Mouse (Mus musculus) cerebellum, postnatal 25 days (tissue): ENCODE data around the gene Rad51d.
"Not testable (repeated sequence)": the region's sequence is repeated elsewhere in the genome, so short reads cannot be mapped to it uniquely, and the experiment has no call there.

ENCODE experiments used
- DNase-seq, 2 experiments: peaks; one replicate each; pipeline ENCODE4 v3.0.0; 2021; ENCODE audit warnings: mixed read lengths in 2 of 2

Rad51d gene

DNA sequence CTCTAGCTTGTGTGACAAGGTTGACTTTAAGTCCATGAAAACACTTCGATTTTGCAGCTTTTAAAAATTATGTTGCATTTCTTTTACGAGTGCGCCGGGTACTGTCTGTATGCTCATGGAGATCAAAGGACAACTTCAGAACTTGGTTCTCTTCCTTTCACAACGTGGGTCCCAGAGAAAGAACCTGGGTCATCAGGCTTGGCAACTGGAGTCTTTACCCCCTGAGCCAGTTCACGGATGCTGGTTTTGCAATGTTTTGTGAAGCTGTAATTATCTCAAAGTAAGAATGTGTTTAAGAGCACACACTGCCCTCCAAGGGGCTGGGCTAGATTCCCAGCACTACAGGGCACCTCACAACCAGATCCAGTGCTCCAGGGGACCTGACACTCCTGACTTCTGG is 36.3 kb downstream of the Rad51d start:
- DNase-seq, result no peak

DNA sequence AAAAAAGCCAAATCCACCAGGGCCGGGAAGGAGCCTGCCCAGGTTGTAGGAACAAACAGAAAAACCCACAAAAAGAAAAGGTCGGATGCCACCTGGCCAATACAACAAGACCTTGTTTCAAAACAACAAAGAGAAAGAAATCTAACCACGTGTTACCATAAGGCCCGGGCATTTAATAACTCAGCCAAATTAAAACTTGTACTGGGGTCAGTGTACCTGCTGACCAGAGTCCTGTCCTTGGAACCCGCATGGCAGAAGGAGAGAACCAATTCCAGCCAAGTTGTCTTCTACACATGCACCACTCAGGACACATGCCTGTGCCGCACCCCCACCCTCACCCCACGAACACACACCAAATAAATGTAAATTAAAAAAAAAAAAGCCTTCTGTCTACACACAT is 37.5 kb downstream of the Rad51d start:
- no peak for DNase-seq

DNA sequence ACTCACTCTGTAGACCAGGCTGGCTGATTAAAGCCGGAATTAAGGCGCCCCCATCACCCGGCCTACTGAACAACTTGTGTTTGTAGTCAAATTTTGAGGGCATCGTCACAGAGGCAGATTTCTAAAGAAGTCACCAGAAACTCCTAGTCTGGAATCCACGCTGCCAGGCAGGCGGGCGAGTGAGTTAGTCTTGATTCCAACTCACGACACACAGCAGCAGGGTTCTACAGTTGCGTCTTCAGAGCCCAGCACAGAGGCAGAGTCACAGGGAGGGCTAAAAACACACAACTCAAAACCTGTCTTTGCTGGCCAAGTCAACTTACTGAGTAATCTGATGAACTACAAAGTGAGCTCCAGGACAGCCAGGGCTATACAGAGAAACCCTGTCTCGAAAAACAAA is 37.9 kb downstream of the Rad51d start:
- DNase-seq, result no peak

GRCm38 (mm10) chr11:82852115-82852514 is 38.3 kb downstream of the Rad51d start:
- DNase-seq, result no peak

- no peak for DNase-seq
Observed at GRCm38 (mm10) chr11:82850259-82850658, 40.2 kb downstream of the Rad51d start.

GRCm38 (mm10) chr11:82847571-82848000 is 42.8 kb downstream of the Rad51d start:
- no peak for DNase-seq

DNA sequence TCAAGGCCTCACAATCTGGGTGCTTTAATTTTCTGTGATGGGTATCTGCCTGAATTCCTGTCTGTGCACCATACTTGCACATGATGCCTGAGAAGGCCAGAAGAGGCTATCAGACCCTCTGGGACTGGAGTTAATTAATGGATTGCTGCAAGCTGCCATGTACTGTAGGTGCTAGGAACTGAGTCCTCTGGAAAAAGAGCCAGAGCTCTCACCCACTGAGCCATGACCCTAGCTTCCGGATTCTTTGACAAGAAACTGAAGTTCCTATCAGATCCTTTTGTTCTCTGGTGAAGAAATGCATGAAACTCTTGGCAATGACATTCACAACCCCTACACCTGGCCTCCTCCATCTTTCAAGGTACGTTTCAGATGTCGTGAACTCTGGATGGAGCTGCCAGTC is 43.5 kb downstream of the Rad51d start:
- no peak for DNase-seq

DNA sequence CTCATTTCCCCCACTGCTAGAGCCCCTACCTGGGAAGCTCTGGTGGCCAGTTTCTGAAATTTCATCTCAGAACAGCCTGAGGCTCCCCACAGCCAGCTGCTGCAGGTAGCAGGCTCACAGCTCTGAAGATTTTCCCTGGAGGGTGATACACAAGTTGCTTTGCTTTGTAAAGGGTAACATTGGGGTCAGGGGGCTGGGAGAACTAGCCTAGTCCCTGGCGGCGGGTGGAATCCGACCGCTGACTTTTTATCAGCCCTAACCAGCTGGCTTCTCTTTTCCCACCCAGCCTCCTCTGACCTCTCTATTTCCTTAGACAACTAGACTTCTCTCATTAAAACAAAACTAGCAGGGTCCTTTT is 44.4 kb downstream of the Rad51d start:
- no peak for DNase-seq

DNA sequence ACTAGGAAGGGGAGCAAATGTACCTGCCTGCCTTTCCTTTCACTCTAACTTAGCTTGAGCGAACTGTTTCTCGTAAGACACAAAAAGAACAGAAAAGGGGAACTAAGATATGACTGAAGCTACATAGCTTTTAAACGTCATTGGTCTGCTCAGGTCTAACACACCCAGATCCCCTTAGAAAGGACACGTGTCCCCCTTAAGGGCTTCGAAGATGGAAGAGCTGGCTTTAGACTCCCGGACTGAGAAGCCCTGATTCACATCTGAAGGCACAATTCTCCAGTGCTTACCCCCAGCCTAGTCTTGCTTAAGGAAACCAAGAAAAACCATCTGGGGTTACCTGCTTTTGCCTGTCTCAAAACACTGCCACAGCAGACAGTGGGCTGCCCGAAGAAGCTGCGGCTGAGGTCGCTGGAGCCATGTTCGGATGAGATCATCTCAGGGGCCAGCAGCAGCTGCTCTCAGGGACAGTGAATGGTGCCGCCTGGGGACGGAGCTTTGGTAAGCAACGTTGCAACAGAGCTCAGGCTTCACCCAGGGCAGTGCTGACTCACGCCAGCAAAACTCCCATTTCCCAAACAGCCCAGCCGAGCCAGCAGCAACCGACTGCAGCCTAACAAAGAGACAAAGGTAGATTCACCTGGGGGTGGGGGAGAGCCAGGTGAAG is 44.9 kb downstream of the Rad51d start:
- DNase-seq, result peak; percentile 40 to 59

GRCm38 (mm10) chr11:82844771-82845414 is 45.5 kb downstream of the Rad51d start:
- DNase-seq, result no peak

DNA sequence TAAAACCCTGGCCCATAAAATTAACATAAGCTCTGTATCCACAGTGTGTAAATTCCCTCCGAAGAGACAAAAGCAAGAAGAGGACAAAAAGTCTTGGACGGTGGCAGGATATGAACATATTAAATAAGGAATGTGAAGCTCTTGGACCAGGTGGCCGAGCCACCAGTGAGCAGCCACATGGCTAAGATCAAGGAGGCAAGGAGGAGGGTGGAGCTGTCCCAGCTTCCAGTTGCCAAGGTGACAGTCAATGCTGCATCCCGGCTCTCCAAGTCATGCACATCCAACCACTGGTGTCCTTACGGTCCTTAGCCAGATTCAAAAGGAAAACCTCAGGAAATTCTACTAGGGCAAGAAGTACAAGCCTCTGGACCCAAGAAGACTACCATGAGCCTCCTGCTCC is 51.9 kb downstream of the Rad51d start:
- DNase-seq, result peak in 1 of 2 experiments; percentile 8

- DNase-seq, result peak in 1 of 2 experiments; percentile 8
Observed at GRCm38 (mm10) chr11:82837848-82838247, 52.6 kb downstream of the Rad51d start.

DNA sequence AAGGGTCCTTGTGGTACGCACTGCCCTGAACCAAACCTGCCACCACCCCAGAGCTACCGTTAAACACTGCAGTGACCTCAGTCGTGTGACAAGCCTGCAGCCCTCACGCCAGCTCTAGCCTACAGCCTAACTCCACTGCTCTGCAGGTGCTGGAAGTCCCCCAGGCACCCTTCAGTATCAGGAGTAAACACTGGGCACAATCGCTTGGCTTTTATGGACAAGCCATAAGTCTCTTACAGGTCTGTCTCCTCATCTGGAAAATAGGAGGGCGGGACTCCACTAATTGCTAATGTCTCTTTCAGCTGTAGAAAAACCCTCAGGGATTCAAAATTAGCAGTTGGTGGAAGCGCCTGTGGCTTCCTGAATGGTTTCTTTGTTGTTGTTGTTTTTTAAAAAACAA is 53.2 kb downstream of the Rad51d start:
- no peak for DNase-seq

GRCm38 (mm10) chr11:82835616-82836432 is 54.6 kb downstream of the Rad51d start:
- no peak for DNase-seq

DNA sequence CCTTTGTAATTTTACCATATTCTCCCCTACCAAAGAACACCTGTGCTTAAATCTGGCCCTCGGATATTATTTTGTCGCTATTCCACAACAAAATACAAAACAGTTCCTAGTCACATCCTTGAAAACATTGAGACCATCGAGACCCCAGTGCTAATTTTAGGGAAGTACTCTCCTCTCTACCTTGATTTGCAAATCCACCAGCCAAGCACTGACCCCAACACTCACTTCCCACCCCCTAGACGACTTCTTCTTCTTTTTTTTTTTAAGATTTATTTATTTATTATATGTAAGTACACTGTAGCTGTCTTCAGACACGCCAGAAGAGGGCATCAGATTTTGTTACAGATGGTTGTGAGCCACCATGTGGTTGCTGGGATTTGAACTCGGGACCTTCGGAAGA is 56.1 kb downstream of the Rad51d start:
- not testable (repeated sequence) for DNase-seq

DNA sequence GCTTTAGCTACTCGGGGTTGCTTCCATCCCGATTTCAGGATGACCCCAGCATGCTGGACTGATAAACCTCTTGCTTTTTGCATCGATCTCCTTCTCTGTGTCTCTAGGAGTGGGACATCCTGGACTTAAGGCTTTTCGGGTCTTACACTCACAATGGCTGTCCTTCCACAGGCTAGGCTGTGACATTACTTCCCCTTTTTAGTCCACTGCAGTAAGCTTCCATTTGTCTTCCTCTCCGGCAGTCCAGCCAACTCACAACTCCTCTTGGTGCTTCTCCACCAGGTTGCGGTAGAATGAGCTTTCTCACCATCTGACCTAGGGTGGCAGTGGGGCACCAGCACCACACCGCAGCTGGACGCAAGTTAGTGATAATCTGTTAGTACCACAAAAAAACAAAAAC is 56.5 kb downstream of the Rad51d start:
- DNase-seq, result no peak

GRCm38 (mm10) chr11:82832402-82832801 is 58.0 kb downstream of the Rad51d start:
- DNase-seq, result not testable (repeated sequence)

GRCm38 (mm10) chr11:82831008-82831893 is 59.2 kb downstream of the Rad51d start:
- DNase-seq, result no peak

- DNase-seq, result no peak
Observed at GRCm38 (mm10) chr11:82826818-82827217, 63.6 kb downstream of the Rad51d start.
